Mouse (Mus musculus): ENCODE measurements around the gene Ankrd17. TPM values are rescaled to one million over a fixed set of nuclear protein-coding genes. Genes with fewer than 3 reads are reported as not detected.
"Not testable (repeated sequence)": the region's sequence is repeated elsewhere in the genome, so short reads cannot be mapped to it uniquely, and the experiment has no call there.

Ankrd17 gene
- polyA plus RNA-seq, 1 experiment from 2014 or later = 28.8 TPM

GRCm38 (mm10) chr5:90298396-90298795 is 68.0 kb downstream of the Ankrd17 start:
- no peak overlapping the region for H3K9ac ChIP-seq
- no peaks in the 10 kb centered on the region for H3K9me3 ChIP-seq (replicated peaks)
- no peak for ATAC-seq
- no peak overlapping the region for H3K27ac ChIP-seq
- 95% methylated on average over 11 of the region's 11 CpGs for WGBS
- peaks cover 40% of the 10 kb centered on the region for H3K36me3 ChIP-seq (ENCODE audit: poor library complexity, severe bottlenecking)
- H3K4me1 ChIP-seq = no peaks in the 10 kb centered on the region
- no peak overlapping the region for H3K4me2 ChIP-seq
- H3K27me3 ChIP-seq = no peaks in the 10 kb centered on the region
- no peak overlapping the region for H3K4me3 ChIP-seq

DNA sequence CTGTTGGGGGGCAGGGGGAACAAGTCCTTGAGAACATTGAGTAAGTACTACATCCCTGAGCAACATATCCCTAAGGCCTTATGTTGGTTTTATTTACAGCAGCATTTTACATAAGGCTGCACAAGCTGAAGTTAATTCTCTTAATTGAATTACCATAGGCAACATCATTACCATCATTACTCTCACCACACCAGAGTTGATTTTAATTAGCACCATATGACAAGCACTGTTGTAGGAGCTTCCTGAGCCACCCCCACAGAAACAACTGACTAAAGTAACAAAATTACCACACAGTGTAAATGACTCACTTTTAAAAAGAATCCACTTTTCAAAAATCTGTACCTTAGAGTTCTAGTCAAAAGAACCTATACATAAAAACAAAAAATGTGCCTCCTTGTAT is 76.5 kb downstream of the Ankrd17 start:
- no peak for ATAC-seq
- Histone ChIP-seq H3K4me1 (no peaks in the 10 kb centered on the region), H3K9ac (no peak overlapping the region), H3K4me2 (no peak overlapping the region), H3K9me3 (replicated peaks) (no peaks in the 10 kb centered on the region), H3K4me3 (no peak overlapping the region), H3K27me3 (no peaks in the 10 kb centered on the region), H3K27ac (no peak overlapping the region), H3K36me3 (ENCODE audit: poor library complexity, severe bottlenecking) (peaks cover 73% of the 10 kb centered on the region)

DNA sequence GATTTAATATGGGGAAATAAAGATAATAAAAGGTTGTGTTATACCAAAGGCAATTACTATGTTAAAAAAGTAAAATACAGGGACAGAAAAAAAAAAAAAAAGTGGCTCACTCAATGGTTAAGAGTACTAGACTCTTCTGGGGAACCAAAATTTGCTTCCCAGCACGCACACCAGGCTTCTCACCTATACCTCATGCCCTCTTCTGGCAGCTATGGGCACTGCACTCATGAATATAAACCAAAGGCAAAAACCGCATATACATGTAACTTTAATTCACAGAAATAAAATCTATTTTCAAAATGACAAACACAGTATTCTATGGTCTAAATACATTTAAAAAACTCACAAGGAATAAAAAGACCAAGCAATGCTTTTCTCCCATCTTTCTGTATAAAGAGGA is 79.8 kb downstream of the Ankrd17 start:
- Histone ChIP-seq H3K9ac (no peak overlapping the region), H3K4me3 (no peak overlapping the region), H3K36me3 (ENCODE audit: poor library complexity, severe bottlenecking) (peaks cover 67% of the 10 kb centered on the region), H3K27me3 (no peaks in the 10 kb centered on the region), H3K4me2 (no peak overlapping the region), H3K9me3 (replicated peaks) (no peaks in the 10 kb centered on the region), H3K27ac (no peak overlapping the region), H3K4me1 (no peaks in the 10 kb centered on the region)
- 71% methylated on average over 2 of the region's 2 CpGs for WGBS
- no peak for ATAC-seq

DNA sequence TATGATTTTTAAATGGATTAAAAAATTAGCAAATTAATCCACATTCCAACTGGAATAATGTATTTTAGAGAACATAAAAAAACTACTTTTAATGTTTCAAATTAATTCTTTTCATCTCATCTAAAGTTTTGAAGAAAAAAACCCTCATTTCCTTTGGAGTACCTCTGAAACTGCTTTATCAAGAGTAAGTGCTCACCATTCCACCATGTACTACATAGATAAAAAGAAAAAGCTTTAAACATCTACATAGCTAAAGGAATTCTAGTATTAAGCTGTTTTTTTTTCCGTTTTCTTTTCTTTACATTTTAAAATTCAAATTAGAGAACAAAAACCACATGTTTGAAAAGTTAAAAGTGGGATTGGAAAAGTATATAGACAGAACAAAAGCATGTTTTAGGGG is 86.3 kb downstream of the Ankrd17 start:
- no peak for ATAC-seq
- H3K27ac ChIP-seq = no peak overlapping the region
- no peak overlapping the region for H3K4me3 ChIP-seq
- H3K9ac ChIP-seq = no peak overlapping the region
- H3K4me2 ChIP-seq = no peak overlapping the region
- no peaks in the 10 kb centered on the region for H3K27me3 ChIP-seq
- no peaks in the 10 kb centered on the region for H3K4me1 ChIP-seq
- peaks cover 47% of the 10 kb centered on the region for H3K36me3 ChIP-seq (ENCODE audit: poor library complexity, severe bottlenecking)
- H3K9me3 ChIP-seq (replicated peaks) = no peaks in the 10 kb centered on the region
- WGBS = 85% methylated on average over 1 of the region's 1 CpGs

- ATAC-seq = no peak
- no peaks in the 10 kb centered on the region for H3K9me3 ChIP-seq (replicated peaks)
- no peaks in the 10 kb centered on the region for H3K27me3 ChIP-seq
- H3K36me3 ChIP-seq (ENCODE audit: poor library complexity, severe bottlenecking) = peaks cover 47% of the 10 kb centered on the region
- H3K4me1 ChIP-seq = no peaks in the 10 kb centered on the region
- WGBS = over 99% methylated on average over 3 of the region's 3 CpGs
- H3K4me3 ChIP-seq = no peak overlapping the region
- H3K9ac ChIP-seq = no peak overlapping the region
- H3K27ac ChIP-seq = no peak overlapping the region
- no peak overlapping the region for H3K4me2 ChIP-seq
Measured at GRCm38 (mm10) chr5:90279418-90279817, 87.0 kb downstream of the Ankrd17 start.

DNA sequence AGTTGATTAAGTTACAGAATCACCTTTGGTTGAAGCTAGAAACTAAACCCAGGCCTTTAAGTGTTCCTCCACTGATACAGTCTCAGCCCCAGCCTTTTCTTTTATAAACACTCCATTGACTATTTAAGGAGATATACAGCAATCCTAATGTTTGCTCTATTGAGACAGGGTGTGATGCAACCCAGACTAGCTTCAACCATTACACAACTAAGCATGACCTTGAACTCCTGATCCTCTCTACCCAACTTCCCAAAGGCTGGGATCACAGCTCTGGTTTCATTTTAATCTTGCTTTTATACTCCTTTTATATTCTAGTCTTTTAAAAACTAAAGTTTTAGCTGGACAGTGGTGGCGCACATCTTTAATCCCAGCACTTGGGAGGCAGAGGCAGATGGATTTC is 88.9 kb downstream of the Ankrd17 start:
- 90% methylated on average over 1 of the region's 1 CpGs for WGBS
- H3K4me2 ChIP-seq = no peak overlapping the region
- no peak for ATAC-seq
- H3K9me3 ChIP-seq (replicated peaks) = no peaks in the 10 kb centered on the region
- H3K36me3 ChIP-seq (ENCODE audit: poor library complexity, severe bottlenecking) = peaks cover 40% of the 10 kb centered on the region
- no peak overlapping the region for H3K27ac ChIP-seq
- no peaks in the 10 kb centered on the region for H3K4me1 ChIP-seq
- H3K27me3 ChIP-seq = no peaks in the 10 kb centered on the region
- H3K9ac ChIP-seq = no peak overlapping the region
- H3K4me3 ChIP-seq = no peak overlapping the region

GRCm38 (mm10) chr5:90274806-90275205 is 91.6 kb downstream of the Ankrd17 start:
- Histone ChIP-seq H3K36me3 (ENCODE audit: poor library complexity, severe bottlenecking) (peaks cover 40% of the 10 kb centered on the region), H3K27ac (no peak overlapping the region), H3K9ac (no peak overlapping the region), H3K9me3 (replicated peaks) (no peaks in the 10 kb centered on the region), H3K4me3 (no peak overlapping the region), H3K4me2 (no peak overlapping the region), H3K27me3 (no peaks in the 10 kb centered on the region), H3K4me1 (no peaks in the 10 kb centered on the region)
- WGBS = 82% methylated on average over 1 of the region's 1 CpGs
- ATAC-seq = no peak

GRCm38 (mm10) chr5:90262230-90262629 is 104.1 kb downstream of the Ankrd17 start:
- not testable (repeated sequence) for ATAC-seq; H3K9me3 ChIP-seq (replicated peaks); H3K27me3 ChIP-seq; H3K4me3 ChIP-seq; H3K4me2 ChIP-seq; H3K27ac ChIP-seq; H3K9ac ChIP-seq; H3K4me1 ChIP-seq
- WGBS = 78% methylated on average over 2 of the region's 2 CpGs
- peaks cover 78% of the 10 kb centered on the region for H3K36me3 ChIP-seq (ENCODE audit: poor library complexity, severe bottlenecking)

DNA sequence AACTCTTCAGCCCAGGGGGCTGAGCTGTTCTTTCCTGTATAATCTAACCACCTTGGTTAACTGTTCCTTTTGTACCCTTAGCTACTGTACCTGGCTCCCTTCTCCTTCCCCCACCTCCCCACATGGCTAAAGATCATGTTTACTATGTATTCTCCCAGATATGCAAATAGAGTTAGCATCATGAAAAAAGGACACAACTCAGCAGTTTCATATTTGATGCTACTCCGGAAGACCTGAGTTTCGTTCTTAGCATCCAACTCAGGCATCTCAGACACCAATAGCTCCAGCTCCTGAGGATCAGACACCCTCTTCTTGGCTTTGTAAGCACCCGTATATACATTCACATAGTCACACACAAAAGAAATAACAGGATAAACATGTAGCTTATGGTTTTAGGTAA is 109.4 kb downstream of the Ankrd17 start:
- ATAC-seq = no peak
- Histone ChIP-seq H3K9ac (no peak overlapping the region), H3K4me3 (no peak overlapping the region), H3K27ac (no peak overlapping the region), H3K4me2 (no peak overlapping the region), H3K27me3 (no peaks in the 10 kb centered on the region), H3K4me1 (no peaks in the 10 kb centered on the region), H3K9me3 (replicated peaks) (no peaks in the 10 kb centered on the region), H3K36me3 (ENCODE audit: poor library complexity, severe bottlenecking) (peaks cover 92% of the 10 kb centered on the region)
- WGBS = 90% methylated on average over 3 of the region's 3 CpGs

- no peaks in the 10 kb centered on the region for H3K27me3 ChIP-seq
- H3K4me2 ChIP-seq = no peak overlapping the region
- no peak overlapping the region for H3K4me3 ChIP-seq
- H3K9me3 ChIP-seq (replicated peaks) = no peaks in the 10 kb centered on the region
- H3K4me1 ChIP-seq = no peaks in the 10 kb centered on the region
- H3K36me3 ChIP-seq (ENCODE audit: poor library complexity, severe bottlenecking) = peaks cover 83% of the 10 kb centered on the region
- ATAC-seq = no peak
- H3K9ac ChIP-seq = no peak overlapping the region
- H3K27ac ChIP-seq = no peak overlapping the region
Measured at GRCm38 (mm10) chr5:90247503-90247902, 118.9 kb downstream of the Ankrd17 start.

GRCm38 (mm10) chr5:90246987-90247386 is 119.4 kb downstream of the Ankrd17 start:
- Histone ChIP-seq H3K27ac (no peak overlapping the region), H3K27me3 (no peaks in the 10 kb centered on the region), H3K4me3 (no peak overlapping the region), H3K4me2 (no peak overlapping the region), H3K4me1 (no peaks in the 10 kb centered on the region), H3K9me3 (replicated peaks) (no peaks in the 10 kb centered on the region), H3K9ac (no peak overlapping the region), H3K36me3 (ENCODE audit: poor library complexity, severe bottlenecking) (peaks cover 83% of the 10 kb centered on the region)
- no peak for ATAC-seq
- 84% methylated on average over 2 of the region's 2 CpGs for WGBS

GRCm38 (mm10) chr5:90246567-90246966 is 119.8 kb downstream of the Ankrd17 start:
- H3K27me3 ChIP-seq = no peaks in the 10 kb centered on the region
- no peak overlapping the region for H3K4me2 ChIP-seq
- H3K4me3 ChIP-seq = no peak overlapping the region
- 87% methylated on average over 4 of the region's 4 CpGs for WGBS
- no peaks in the 10 kb centered on the region for H3K4me1 ChIP-seq
- H3K27ac ChIP-seq = no peak overlapping the region
- no peak overlapping the region for H3K9ac ChIP-seq
- no peaks in the 10 kb centered on the region for H3K9me3 ChIP-seq (replicated peaks)
- H3K36me3 ChIP-seq (ENCODE audit: poor library complexity, severe bottlenecking) = peaks cover 83% of the 10 kb centered on the region
- ATAC-seq = no peak

GRCm38 (mm10) chr5:90245416-90245815 is 121.0 kb downstream of the Ankrd17 start:
- Histone ChIP-seq H3K9ac (no peak overlapping the region), H3K36me3 (ENCODE audit: poor library complexity, severe bottlenecking) (peaks cover 82% of the 10 kb centered on the region), H3K9me3 (replicated peaks) (no peaks in the 10 kb centered on the region), H3K27ac (no peak overlapping the region), H3K4me1 (no peaks in the 10 kb centered on the region), H3K4me2 (no peak overlapping the region), H3K27me3 (no peaks in the 10 kb centered on the region), H3K4me3 (no peak overlapping the region)
- 87% methylated on average over 4 of the region's 4 CpGs for whole genome bisulfite sequencing
- ATAC-seq = no peak
